Mouse (Mus musculus): Measurements from ENCODE around the gene Nek7.

DNA sequence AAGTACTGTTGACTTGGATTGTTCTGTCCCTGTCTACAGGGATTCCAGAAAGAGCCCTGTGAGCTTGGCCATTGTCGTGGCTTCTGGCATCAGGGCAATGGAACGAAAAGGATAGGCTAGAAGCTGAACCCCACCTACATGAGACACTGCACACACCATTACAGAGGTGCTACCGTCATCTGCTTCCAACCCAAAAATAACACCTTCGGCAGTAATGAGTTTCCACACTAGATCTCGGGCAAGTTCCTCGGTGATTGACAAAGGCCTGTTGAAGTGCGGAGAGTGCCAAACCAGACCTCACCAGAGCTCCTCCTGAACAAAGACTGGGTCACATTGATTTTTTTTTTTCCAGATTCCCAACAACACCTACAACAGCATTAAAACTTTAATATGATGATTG, 40.7 kb downstream of the Nek7 start:
- TF ChIP-seq POLR2A (IDR thresholded peaks at IDR 0.05; ENCODE audit: control insufficient read depth, low read depth, low read length) (no peak), CTCF (IDR thresholded peaks at IDR 0.05; ENCODE audit: control insufficient read depth, insufficient read depth, insufficient replicate concordance, low read depth, low read length) (no peak)

Measured in testis, adult 2 months (tissue).